Mouse (Mus musculus) olfactory bulb, adult 2 months (tissue): ENCODE measurements around the gene Rhbdl3.

Experiments
- CTCF ChIP-seq: fragments of 200-500 bp; IDR thresholded peaks from 2 replicates; pipeline ENCODE4 v1.5.1; 2012; ENCODE audit warnings: low read depth, mild to moderate bottlenecking, low read length, moderate library complexity; ENCODE audit not compliant: insufficient read depth
- POLR2A ChIP-seq: fragments of 200-500 bp; IDR thresholded peaks from 2 replicates; pipeline ENCODE4 v1.6.1; 2012; ENCODE audit warnings: mild to moderate bottlenecking, low read depth, low read length, moderate library complexity; ENCODE audit not compliant: insufficient read depth

DNA sequence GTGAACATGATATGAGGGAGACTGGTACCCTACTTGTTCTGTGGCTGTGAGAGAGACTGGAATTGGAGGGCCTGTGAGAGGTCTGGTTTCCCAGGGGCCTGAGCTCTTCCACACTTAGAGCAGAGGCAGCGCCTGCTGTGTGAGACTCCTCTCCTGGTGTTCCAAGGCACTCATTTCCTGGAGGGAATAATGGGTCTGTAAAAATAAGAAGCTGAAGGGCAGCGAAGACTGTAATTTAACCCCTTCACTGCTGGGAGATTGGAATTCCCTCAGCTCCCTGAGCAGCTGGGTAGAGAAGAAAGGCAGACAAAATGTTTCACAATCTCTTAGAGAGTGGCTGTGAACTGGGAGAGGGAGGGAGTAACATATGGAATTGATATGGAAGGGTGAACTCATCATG, 41.8 kb downstream of the Rhbdl3 start:
- TF ChIP-seq CTCF = no peak
- no peak for TF ChIP-seq POLR2A
